Mouse (Mus musculus) embryonic fibroblast, embryonic 13.5 days (primary cell): ENCODE measurements at regions not wholly inside any gene's neighbourhood (a gene's known extent, or its start where the extent isn't known, plus 50 kb on each side); places are given as distances from the start of the nearest gene placed in this dataset.

Source experiments
- CTCF ChIP-seq: IDR thresholded peaks from 2 replicates; pipeline ENCODE4 v1.5.1; 2011; ENCODE audit warnings: mild to moderate bottlenecking, control low read depth, low read length, moderate library complexity, borderline replicate concordance; ENCODE audit not compliant: insufficient read depth
- POLR2A ChIP-seq: IDR thresholded peaks from 2 replicates; pipeline ENCODE4 v1.6.1; 2011; ENCODE audit warnings: low read depth, mild to moderate bottlenecking, control low read depth, low read length, moderate library complexity

- TF ChIP-seq CTCF (no peak), POLR2A (no peak)
These were observed 98.7 kb upstream of the Dock10 start for GRCm38 (mm10) chr1:80856981-80857380.
